Mouse (Mus musculus) CD8-positive naive resting alpha-beta T cell, adult 2 months (primary cell): ENCODE results near the gene Rnaset2a.
"Not testable (repeated sequence)": the region's sequence is repeated elsewhere in the genome, so short reads cannot be mapped to it uniquely, and the experiment has no call there.

ENCODE experiments used
- DNase-seq, 2 experiments: peaks; one replicate each; pipeline ENCODE4 v3.0.0; 2022; ENCODE audit warnings: low read depth in 2 of 2, low spot score in 2 of 2

The Rnaset2a gene

DNA sequence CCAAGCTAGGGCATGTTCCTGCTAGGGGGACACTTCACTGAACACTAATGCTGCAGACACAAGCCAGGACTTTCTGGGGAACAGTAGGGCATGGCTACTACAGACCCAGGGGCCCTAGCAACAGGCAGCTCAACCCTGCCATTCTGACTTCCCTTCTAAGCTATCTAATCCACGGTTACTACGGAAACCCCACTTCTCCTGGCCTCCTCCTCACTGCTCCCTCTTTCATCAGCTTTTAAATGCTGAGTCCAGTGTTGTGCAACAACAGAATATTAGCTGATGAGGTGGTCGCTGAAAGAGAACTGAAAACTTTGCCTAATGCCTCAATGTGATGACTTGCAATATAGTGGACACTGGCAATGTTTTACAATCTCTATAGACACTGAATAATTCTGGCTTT, 7.7 kb downstream of the Rnaset2a start:
- DNase-seq, result not testable (repeated sequence)

DNA sequence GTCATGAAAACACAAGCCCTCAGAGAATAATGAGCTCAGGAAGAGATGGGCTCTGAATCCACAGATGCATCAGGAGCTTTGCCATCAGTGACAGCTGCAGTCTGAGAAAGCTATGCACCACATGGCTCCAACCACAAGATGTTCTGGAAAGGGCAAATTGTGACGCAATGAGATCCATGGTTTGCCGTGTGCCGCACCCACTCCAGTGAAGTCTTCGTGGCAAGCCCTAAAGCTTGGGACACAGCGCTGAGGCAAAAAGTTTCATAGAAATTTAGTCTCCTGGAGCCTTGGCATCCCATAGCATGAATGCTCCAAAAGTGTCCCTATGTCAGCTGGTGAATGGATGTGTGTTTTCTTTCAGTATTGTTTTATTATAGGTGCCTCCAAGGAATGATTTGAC, 9.8 kb downstream of the Rnaset2a start:
- not testable (repeated sequence) for DNase-seq

DNA sequence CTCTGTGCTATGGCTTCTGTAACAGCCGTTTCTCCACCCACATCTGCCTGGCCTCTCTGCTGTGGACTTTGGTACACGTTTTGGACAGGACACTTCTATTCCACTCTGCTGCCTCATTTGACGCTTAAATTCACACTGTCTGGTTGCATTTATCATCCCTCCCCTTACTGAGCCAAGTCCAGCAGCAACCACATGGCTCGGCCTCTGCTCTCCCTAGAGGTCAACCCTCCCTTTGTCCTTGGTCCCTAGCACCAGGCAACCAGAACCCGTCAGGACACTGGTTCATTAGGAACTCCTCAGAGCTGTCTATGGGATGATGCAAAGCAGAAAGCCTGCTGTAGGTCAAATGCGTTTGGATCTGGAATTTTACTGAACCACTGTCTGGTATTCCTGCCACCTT, 17.0 kb downstream of the Rnaset2a start:
- DNase-seq, result not testable (repeated sequence)

DNA sequence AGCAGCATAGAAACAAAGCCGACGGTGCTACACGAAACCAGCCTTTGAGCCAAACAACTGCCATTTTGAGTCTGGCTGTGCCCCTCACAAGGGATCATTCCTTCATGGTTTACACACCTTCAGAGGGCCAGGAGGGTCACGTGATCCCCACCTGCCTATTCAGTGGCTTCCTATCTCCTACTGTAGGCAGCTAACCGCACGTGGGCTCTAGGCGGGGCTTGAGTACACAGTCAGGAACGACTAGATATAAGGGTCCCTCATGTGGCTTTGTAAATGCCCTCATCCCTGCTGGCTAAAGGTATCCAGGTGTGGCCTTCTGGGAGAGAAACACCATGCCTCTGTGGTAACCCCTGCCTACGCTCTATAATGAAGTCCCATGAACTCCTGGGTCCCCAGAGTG, 18.3 kb downstream of the Rnaset2a start:
- not testable (repeated sequence) for DNase-seq

DNA sequence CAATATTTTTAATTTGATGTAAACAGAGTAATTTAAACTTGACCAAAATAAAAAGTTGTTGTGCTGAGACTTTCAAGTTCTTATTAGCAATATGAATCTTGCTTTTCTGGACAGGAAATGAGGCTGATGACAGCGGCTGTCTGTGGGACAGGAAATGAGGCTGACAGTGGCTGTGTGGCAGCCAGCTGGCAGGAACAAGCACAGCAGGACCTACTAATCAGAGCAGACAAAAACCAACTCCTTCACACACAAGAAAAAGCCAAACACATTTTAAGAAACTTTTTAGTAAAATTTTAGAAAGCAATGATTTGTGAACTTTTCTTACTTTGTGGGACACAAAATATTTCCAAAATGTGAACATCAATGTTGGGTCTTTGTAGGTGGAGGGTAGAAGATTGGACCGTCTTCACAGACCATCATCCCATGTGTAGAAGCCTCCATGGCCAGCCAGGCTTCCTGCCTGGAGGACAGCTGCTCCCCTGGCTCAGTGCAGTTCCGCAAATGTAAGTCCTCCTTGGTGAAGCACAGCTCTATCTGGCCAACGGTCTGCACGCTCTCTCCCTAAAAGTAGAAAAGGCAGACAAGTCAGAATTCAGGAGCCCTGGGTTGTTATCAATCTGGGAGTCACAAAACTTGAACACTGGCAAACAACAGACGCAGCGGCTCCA, 19.4 kb downstream of the Rnaset2a start:
- not testable (repeated sequence) for DNase-seq

DNA sequence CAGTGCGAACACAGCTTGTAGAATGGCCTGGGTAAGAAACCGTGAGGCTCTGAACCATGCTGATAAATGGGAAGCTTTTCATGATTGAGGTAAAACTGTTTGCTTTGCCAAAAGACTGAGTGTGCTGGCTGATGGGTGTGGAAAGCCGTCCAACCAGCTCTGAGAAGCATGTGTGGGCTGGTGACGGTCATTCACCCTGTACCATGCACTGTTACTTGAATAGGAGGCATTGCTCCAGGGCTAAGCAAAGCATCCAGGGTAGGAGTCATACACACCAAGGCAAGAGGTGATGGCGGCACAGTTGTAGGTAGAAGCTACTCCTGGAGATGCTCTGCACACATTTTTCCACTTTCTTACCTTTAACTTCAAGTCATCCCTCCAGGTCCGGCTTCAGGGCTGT, 23.3 kb downstream of the Rnaset2a start:
- not testable (repeated sequence) for DNase-seq

DNA sequence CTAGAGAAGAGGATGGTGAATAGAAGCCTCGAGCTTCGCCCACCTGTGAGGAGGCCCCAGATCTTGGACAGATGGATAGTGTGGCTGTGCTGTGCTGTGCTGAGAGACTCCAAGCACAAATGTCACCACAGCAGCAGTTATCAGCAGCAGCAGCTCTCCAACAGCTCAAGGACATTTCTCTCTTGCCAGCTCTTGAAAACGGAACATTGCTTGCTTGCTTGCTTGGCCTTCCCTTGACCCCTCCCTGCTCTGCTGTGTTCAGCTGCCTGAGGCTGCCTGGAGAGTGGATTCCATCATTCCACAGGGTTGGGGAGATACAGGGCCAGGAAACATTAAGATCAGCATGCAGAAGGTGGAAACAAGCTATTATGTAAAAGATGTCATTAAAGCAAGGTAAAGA, 24.9 kb downstream of the Rnaset2a start:
- not testable (repeated sequence) for DNase-seq

DNA sequence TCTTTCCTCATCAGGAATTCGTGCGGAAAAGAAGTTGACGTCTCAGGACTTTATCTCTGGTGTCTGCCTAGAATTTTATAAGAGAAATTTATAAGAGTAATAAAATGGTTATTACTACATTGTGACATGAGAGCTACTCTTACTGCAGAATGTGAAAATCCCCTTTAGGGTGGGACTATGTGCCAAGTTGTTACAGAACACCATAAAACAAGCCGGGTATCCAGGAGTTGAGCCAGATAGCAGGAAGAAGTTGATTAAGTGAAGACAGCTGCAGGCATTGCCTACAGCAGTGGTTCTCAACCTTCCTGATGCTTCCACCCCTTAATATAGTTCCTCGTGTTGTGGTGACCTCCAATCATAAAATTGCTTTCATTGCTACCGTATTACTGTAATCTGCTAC, 31.0 kb downstream of the Rnaset2a start:
- not testable (repeated sequence) for DNase-seq

DNA sequence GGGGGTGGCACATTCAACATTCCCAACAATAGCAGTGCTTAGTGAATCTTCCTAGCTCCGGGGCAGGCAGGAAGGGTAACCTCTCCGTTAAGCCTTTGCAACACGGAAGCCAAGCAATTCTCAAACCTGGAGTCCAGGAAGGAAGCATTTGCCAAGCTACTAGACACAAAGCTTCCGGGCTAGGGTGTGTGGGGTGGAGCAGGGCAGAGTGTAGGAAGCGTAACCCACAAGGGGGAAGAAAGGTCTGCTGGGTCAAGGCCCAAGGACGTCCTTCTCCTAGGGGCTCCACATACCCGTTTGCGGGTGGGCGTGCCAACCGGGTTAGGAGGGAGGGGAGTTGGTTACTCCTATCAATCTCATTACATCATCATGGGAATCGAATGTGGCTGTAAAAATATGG, 31.5 kb downstream of the Rnaset2a start:
- not testable (repeated sequence) for DNase-seq

DNA sequence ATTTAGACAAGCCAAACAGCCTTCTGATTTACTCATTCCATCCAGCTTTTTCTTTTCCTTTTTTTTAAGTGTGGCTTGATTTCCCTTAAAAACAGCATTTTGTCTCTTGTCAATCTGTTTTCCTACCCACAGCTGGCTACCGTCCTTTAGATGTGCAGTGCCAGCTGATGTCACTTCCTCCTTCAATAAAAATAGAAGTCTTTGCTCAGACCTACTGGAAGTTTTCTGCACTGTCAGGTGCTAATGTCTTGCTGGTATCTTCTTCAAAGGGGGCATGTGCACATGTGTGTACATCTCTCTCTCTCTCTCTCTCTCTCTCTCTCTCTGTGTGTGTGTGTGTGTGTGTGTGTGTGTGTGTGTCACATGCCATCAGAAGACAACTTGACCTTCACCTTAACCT, 35.7 kb downstream of the Rnaset2a start:
- not testable (repeated sequence) for DNase-seq

DNA sequence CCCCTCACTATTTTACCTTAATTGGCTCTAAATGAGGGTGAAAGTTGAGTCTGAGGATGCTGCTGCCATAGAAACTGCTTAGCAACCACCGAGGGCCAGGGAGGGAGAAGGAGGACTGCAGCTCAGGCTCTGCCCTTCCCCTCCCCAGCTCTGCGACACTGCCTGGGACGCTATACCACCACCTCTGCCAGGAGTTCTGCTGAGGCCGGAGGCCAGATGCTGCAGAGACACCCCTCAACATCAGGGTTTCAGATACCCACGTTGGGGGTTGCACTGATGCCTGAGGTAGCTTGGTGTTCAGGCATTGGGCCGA, 46.6 kb downstream of the Rnaset2a start:
- not testable (repeated sequence) for DNase-seq

DNA sequence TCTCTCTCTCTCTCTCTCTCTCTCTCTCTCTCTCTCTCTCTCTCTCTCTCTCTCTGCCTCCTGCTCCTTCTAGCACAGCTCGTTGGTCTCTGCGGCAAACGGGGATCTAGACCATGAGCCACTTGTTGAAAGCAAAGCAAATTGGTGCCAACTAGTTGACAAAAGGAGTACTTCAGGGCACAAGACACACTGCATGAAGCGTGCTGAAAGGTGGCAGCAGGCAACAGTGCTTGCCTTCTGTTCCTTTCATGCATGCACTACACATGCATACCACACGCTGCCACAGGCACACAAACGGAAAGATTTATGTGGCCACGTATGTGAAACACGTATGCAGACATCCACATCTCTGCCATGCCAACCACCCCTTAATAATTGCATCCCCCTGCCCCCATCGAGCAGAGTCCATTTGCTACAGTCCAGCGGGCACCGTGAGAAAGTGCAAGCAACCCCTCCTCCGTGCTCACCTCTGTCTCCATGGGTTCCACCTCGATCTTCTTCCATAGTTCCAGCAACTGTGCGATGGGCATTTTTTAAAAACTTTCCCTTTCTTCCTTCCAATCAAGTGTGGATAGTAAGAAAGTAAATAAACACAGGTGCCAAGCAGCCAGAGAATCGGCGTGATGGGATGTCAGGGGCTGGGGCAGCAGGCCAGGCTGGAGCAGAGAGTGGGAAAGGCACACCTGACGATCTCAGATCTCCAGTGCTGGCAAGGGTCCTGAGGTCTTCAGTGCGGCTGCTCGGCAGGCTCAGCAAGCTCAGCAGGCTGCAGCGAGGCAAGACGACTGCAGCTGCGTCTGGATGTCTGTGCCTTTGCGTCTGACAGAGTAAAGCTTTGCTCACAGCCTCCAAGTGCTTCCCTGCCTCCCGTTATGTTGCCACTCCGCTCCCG, 47.2 kb downstream of the Rnaset2a start:
- DNase-seq, result not testable (repeated sequence)

DNA sequence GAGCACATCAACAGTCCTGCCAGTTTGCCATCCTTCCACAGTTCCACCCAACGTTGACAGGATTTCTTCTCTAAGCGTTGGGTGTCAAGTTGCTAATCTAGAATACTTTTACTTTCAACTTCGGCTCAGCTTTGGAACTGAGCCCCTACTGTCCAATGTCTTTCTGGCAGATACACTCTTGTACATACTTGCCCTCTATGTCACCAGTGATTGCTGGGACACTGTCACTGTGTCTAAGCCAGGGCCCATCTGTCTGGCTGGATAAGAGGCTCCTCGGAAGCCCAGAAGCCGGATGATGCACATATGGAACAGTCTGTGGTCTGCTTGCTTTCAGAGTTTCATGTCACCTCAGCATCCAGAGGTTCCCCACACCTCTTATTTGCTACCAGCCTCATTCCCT, 51.7 kb downstream of the Rnaset2a start:
- DNase-seq, result not testable (repeated sequence)

DNA sequence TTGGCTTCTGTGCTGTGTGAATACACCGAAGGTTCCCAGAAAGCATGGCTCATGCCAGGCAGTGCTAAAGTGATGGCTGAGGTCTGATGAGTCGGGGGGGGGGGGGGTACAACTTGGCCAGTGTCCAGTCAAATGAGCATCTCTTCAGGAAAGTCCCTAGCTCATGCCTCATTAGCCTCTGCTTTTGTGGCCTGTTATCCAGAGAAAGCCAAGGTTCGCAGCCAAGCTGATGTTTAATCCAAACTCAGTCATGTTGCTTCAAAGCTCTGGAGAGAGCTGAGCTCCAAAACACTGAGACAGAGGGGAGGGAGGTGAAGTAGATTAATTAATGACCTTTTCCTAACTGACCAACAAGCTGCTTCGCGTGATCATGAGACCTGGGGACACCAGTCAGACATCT, 52.2 kb downstream of the Rnaset2a start:
- DNase-seq, result not testable (repeated sequence)

DNA sequence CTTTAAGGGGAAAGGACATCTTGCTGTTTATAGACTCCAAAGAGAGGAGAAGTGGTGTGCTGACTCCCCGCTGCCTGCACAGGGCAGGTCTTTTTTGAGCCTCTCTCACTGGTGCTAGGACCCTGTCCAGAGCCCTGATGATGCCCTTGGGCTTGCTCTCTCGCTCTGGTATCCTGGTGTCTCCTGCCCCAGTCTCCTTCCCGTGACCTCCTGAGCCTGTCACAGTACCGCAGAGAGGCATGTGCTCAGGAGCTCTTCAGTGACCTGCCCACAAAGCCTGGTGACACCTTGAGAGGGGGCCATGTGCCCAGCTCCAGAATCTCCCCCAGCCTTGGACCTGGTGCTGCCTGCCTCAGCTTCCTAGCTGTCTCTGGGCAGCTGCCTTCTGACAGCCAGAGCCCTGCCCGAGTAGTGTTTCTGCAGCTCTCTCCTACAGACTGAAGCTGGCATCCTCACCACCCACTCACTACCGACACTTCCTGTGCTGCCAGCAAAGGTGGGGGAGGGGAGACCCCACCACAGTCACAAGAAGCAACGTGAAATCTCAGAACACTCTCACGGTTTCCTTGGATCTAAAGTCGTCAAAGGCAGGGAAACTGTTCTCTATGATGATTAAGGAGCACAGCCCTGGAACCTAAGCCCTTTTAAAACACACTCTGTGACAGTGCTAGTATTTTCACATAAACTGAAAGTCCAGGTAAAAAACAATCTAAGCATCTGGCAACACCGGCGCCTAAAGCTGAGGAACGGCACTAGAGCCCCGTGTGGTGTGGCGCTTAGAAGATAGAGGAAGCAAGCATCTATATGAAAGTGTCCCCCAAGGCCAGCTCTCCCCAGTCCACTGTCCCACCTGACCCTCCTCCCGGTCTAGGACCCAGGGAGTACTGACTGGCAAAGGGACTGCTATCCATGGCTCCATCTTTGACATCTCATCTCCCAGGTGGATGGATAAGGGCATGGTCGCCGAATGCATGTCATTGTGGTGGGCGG, 55.1 kb downstream of the Rnaset2a start:
- not testable (repeated sequence) for DNase-seq

DNA sequence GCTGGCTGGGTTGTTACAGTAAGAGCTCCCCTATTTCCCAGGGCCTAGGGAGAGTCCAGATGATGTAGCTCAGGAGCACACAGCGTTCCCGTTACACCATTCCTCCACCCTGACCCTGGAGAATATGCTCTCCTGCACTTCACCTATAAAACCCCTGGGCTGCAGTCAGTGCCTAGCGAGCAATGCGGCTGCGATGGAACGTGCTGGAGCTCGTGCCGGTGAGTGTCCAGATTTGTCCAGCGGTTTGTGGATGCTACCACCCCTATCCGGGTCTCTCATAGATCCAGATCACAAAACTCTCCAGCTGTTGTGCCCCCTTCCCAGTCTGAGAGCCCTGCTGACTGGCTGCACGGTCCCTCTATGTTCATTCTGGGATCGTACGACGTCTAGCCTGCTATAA, 56.6 kb downstream of the Rnaset2a start:
- DNase-seq, result not testable (repeated sequence)

DNA sequence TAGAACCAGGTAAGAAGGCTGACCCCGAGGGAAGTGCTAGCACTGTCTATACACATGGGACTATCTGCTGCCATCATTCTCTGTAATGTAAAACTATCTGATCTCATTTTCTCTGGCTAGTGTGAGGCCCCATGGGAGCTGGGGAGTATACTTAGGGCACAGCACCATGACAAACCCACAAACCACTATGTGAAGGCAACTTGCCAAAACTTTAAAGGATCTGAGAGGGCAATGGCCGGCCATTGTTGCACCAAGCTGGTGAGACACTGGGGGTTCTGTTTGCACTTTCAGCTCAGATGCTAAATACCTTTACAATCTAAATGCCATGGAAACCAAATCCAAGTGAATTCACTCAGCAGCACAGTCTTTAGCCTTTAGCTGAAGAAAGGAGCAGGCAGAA, 78.0 kb downstream of the Rnaset2a start:
- DNase-seq, result not testable (repeated sequence)
